Mouse (Mus musculus) cortical plate, adult 2 months (tissue): Measurements from ENCODE around the gene Agbl5. TPM values are rescaled to one million over a fixed set of nuclear protein-coding genes. Genes with fewer than 3 reads are reported as not detected.

Source experiments
- H3K27ac ChIP-seq: fragments of 200-500 bp; 2 replicates; pipeline ENCODE4 v1.5.1; 2012; ENCODE audit warnings: low read length, control low read depth, inconsistent platforms; ENCODE audit not compliant: insufficient read depth
- H3K4me1 ChIP-seq: fragments of 200-500 bp; 2 replicates; pipeline ENCODE4 v1.6.1; 2011; ENCODE audit warnings: low read length; ENCODE audit not compliant: control insufficient read depth, insufficient read depth
- H3K4me3 ChIP-seq: fragments of 200-500 bp; 2 replicates; pipeline ENCODE4 v1.5.1; 2011; ENCODE audit warnings: mild to moderate bottlenecking, low read length, control low read depth; ENCODE audit not compliant: insufficient read depth
- CTCF ChIP-seq: fragments of 200-500 bp; IDR thresholded peaks from 2 replicates; pipeline ENCODE4 v1.5.1; 2011; ENCODE audit warnings: mild to moderate bottlenecking, control low read depth, low read length; ENCODE audit not compliant: insufficient read depth; ENCODE audit errors: extremely low read depth
- POLR2A ChIP-seq: fragments of 200-500 bp; IDR thresholded peaks from 2 replicates; pipeline ENCODE4 v1.6.1; 2011; ENCODE audit warnings: mild to moderate bottlenecking, low read length, control low read depth; ENCODE audit not compliant: insufficient read depth; ENCODE audit errors: extremely low read depth
- polyA plus RNA-seq: library from polyadenylated mRNA; depleted of rRNA; stranded (reverse); fragments of >200 nt; gene quantifications from 2 replicates; pipeline ENCODE4 v1.2.3, GENCODE M21; 2012

Gene Agbl5
- polyA plus RNA-seq, 1 experiment: 15.7 TPM

DNA sequence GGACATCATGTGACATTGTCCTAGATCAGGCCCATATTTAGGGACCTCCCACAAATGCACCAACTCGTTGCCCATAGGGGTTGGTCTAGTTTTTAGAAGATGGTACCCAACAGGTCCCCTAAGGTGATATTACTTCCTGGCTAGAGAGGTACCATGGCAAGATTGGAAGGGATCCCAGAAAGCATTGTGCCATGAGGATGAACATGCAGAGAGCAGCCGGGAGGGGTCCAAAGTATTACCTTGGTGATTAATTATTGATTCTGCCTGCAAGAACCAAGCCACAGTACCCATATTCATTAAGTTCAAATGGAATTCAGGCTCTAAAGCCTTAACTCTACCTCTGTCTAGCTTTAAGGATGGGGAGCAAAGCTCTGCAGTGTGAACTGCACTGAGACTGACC lies 37.6 kb downstream of the Agbl5 start:
- Histone ChIP-seq H3K4me3 (no peak overlapping the region), H3K27ac (no peak overlapping the region), H3K4me1 (no peaks in the 10 kb centered on the region)
- no peak for TF ChIP-seq POLR2A
- TF ChIP-seq CTCF: no peak

DNA sequence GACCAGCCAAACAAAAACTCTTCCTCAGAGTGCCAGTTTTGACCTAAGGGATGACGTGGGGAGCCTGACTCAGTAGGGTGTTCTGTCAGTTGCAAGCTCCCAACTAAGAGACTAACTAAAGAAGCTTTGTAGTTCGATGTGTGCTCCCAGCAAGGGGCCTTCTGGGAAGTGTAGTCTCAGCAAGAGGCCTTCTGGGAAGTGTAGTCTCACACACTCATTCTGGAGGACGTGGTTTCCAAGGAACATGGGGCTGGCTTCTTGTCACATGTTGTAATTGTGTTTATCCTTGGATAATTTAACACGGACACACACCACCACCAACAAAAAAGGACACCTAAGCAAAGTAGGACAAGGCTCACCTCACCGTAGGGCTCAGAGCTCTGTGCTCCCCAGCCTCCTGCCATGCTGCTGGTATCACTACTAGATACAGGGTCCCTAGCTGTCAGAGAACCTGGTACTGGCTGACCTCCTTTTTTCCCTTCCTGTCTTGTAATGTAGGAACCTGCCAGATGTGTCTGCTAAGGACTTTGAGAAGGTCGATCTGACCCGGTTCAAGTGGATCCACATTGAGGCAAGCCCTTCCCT lies 39.5 kb downstream of the Agbl5 start:
- H3K4me3 ChIP-seq: no peak overlapping the region
- H3K4me1 ChIP-seq: no peaks in the 10 kb centered on the region
- TF ChIP-seq POLR2A (no peak), CTCF (no peak)
- H3K27ac ChIP-seq: no peak overlapping the region

DNA sequence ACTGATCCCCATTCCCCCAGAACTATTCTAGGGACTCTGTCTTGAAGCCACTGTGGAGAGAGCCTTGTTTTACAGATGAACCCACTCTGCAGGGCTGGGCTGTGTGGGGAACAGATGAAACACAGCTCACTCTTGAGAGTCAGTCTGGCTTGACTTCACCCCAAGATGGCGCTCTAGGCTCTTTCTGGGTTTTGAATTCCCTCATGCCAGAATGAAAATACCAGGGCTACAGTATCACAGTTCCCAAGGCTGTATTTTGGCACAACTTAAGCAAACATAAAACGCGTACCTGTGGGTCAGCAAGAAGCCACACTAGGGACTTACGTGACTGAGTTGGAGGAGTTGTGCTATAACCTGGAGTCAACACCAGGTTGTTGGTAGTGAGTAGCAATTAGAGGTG lies 41.6 kb downstream of the Agbl5 start:
- TF ChIP-seq CTCF (peak; percentile 91), POLR2A (no peak)
- Histone ChIP-seq H3K4me1 (no peaks in the 10 kb centered on the region), H3K27ac (no peak overlapping the region), H3K4me3 (no peak overlapping the region)

DNA sequence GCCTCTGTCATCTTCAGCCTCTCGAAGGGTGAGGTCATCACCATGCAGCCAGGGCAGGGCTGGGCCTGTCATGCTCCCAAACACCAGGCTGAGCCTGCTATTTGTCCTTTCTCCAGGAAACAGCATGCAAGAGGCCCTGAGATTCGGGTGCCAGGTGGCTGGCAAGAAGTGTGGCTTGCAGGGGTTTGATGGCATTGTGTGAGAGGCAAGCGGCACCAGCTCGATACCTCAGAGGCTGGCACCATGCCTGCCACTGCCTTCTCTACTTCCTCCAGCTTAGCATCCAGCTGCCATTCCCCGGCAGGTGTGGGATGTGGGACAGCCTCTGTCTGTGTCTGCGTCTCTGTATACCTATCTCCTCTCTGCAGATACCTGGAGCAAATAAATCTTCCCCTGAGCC lies 42.4 kb downstream of the Agbl5 start:
- H3K4me3 ChIP-seq: no peak overlapping the region
- H3K4me1 ChIP-seq: no peaks in the 10 kb centered on the region
- no peak overlapping the region for H3K27ac ChIP-seq
- TF ChIP-seq CTCF (no peak), POLR2A (no peak)

DNA sequence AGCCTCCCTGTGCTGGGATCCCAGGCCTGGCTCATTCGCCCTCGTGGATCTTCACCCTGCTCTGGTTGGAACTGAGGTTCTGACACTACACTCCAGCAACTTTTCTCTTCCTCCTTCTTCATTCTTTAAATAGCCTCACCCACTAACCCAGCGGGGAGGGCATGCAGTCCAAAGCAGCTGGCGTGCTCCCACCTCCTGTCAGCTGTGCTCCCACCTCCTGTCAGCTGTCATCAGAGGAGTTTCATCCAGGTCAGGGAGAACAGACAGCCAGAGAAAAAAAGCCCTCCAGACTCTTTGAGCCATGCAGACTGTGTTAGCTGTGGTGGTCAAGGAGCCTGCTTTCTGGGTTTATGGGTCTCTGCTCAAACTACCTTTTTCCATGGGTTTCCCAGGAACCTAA lies 42.9 kb downstream of the Agbl5 start:
- TF ChIP-seq CTCF (no peak), POLR2A (no peak)
- Histone ChIP-seq H3K4me1 (no peaks in the 10 kb centered on the region), H3K27ac (no peak overlapping the region), H3K4me3 (no peak overlapping the region)

GRCm38 (mm10) chr5:30933705-30934104 lies 45.2 kb downstream of the Agbl5 start:
- Histone ChIP-seq H3K4me1 (no peaks in the 10 kb centered on the region), H3K27ac (no peak overlapping the region)
- TF ChIP-seq CTCF (no peak), POLR2A (no peak)

DNA sequence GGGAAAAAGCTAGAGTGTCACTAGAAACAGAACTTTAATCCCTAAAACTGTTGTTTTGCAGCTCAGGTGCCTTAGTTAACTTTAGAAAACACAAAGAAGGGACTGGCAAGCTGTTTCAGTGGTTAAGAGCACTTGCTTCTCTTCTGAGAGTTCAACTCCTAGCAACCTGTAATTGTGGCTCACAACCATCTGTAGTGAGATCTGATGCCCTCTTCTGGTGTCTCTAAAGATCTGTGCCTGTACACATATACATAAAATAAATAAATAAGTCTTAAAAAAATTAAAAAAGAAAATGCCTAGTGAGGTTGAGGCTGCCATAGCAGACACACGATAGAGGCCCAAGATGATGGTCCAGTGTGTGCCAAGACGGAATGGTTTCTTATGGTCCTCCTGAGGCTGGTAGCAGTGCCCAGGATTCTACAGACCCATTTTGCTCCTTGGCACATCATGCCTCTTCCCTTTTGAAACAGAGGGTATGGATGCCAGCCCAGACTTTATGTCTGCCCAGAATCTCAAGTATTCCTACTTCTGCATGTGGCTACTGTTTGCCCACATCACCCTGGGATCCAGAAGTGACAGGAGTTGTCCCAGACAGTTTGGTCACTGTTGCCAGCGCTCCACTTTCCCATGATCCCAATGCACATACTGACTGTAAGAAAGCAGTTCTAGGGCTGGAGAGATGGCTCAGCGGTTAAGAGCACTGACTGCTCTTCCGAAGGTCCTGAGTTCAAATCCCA lies 46.4 kb downstream of the Agbl5 start:
- Histone ChIP-seq H3K27ac (no peak overlapping the region), H3K4me1 (no peaks in the 10 kb centered on the region), H3K4me3 (no peak overlapping the region)
- TF ChIP-seq POLR2A (no peak), CTCF (no peak)

More at GRCm38 (mm10) chr5:30933705-30934104, 45.2 kb downstream of the Agbl5 start:
- H3K4me3 ChIP-seq: no peak overlapping the region

GRCm38 (mm10) chr5:30943004-30943403 lies 54.5 kb downstream of the Agbl5 start:
- H3K4me3 ChIP-seq: no peak overlapping the region
- peak; percentile 26; the same call in 1 of the 2 replicates for TF ChIP-seq CTCF
- TF ChIP-seq POLR2A: no peak
- H3K4me1 ChIP-seq: peaks cover 4% of the 10 kb centered on the region; the same call in 1 of the 2 replicates
- H3K27ac ChIP-seq: no peak overlapping the region

GRCm38 (mm10) chr5:30944344-30944743 lies 55.9 kb downstream of the Agbl5 start:
- Histone ChIP-seq H3K4me1 (peaks cover 4% of the 10 kb centered on the region; the same call in 1 of the 2 replicates), H3K27ac (no peak overlapping the region), H3K4me3 (peak overlapping the region; percentile 32; the same call in 1 of the 2 replicates)
- TF ChIP-seq POLR2A (no peak), CTCF (no peak)

GRCm38 (mm10) chr5:30944956-30945781 lies 56.7 kb downstream of the Agbl5 start, which contains the start of gene Cgref1:
TSS of gene Cgref1 (minus strand) at chr5:30945591.
- Histone ChIP-seq H3K27ac (no peak within 1 kb of the TSS), H3K4me3 (peak within 1 kb of the TSS; percentile 32), H3K4me1 (peaks cover 6% of the 10 kb centered on the region; the same call in 1 of the 2 replicates)
- TF ChIP-seq POLR2A: peak; percentile 56
- TF ChIP-seq CTCF: peak; percentile 15; the same call in 1 of the 2 replicates
